Mouse (Mus musculus): ENCODE measurements around the gene Commd7. TPM values are rescaled to one million over a fixed set of nuclear protein-coding genes. Genes with fewer than 3 reads are reported as not detected.

Commd7 gene
- polyA plus RNA-seq, 1 experiment = 0.38 TPM

GRCm38 (mm10) chr2:153610426-153611240 is 21.9 kb downstream of the Commd7 start:
- H3K4me3 ChIP-seq (replicated peaks) = peak overlapping the region; percentile 9

GRCm38 (mm10) chr2:153609548-153609947 is 23.0 kb downstream of the Commd7 start:
- TF ChIP-seq GATA1 (IDR thresholded peaks at IDR 0.05; ENCODE audit: low read length) = no peak
- TF ChIP-seq TAL1 (IDR thresholded peaks at IDR 0.05; ENCODE audit: low read length) = no peak
- peaks cover 74% of the 10 kb centered on the region for H3K4me1 ChIP-seq (ENCODE audit: control insufficient read depth)
- H3K4me3 ChIP-seq (replicated peaks) = no peak overlapping the region

More at GRCm38 (mm10) chr2:153610426-153611240, 21.9 kb downstream of the Commd7 start:
- peaks cover 71% of the 10 kb centered on the region for H3K4me1 ChIP-seq (ENCODE audit: control insufficient read depth)
- H3K36me3 ChIP-seq (ENCODE audit: control insufficient read depth) = peaks cover 3% of the 10 kb centered on the region
- no peaks in the 10 kb centered on the region for H3K27me3 ChIP-seq (ENCODE audit: control insufficient read depth)
- TF ChIP-seq TAL1 (IDR thresholded peaks at IDR 0.05; ENCODE audit: low read length) (no peak), GATA1 (IDR thresholded peaks at IDR 0.05; ENCODE audit: low read length) (no peak)
- H3K9me3 ChIP-seq (ENCODE audit: control insufficient read depth, low read length) = no peaks in the 10 kb centered on the region

GRCm38 (mm10) chr2:153609058-153609457 is 23.5 kb downstream of the Commd7 start:
- H3K9me3 ChIP-seq (ENCODE audit: control insufficient read depth, low read length) = no peaks in the 10 kb centered on the region
- TF ChIP-seq GATA1 (IDR thresholded peaks at IDR 0.05; ENCODE audit: low read length) (no peak), TAL1 (IDR thresholded peaks at IDR 0.05; ENCODE audit: low read length) (no peak)
- peak overlapping the region; percentile 45 for H3K4me3 ChIP-seq (replicated peaks)
- H3K36me3 ChIP-seq (ENCODE audit: control insufficient read depth) = peaks cover 2% of the 10 kb centered on the region; the same call in 1 of the 2 replicates
- no peaks in the 10 kb centered on the region for H3K27me3 ChIP-seq (ENCODE audit: control insufficient read depth)
- peaks cover 76% of the 10 kb centered on the region for H3K4me1 ChIP-seq (ENCODE audit: control insufficient read depth)

More at GRCm38 (mm10) chr2:153609548-153609947, 23.0 kb downstream of the Commd7 start:
- Histone ChIP-seq H3K36me3 (ENCODE audit: control insufficient read depth) (peaks cover 2% of the 10 kb centered on the region; the same call in 1 of the 2 replicates), H3K9me3 (ENCODE audit: control insufficient read depth, low read length) (no peaks in the 10 kb centered on the region), H3K27me3 (ENCODE audit: control insufficient read depth) (no peaks in the 10 kb centered on the region)

GRCm38 (mm10) chr2:153607870-153608515 is 24.6 kb downstream of the Commd7 start:
- TF ChIP-seq TAL1 (IDR thresholded peaks at IDR 0.05; ENCODE audit: low read length) = 0 out of 3 replicates have a peak, but pooled peaks have one; percentile 11
- TF ChIP-seq GATA1 (IDR thresholded peaks at IDR 0.05; ENCODE audit: low read length) = no peak
- no peaks in the 10 kb centered on the region for H3K9me3 ChIP-seq (ENCODE audit: control insufficient read depth, low read length)
- H3K36me3 ChIP-seq (ENCODE audit: control insufficient read depth) = peaks cover 2% of the 10 kb centered on the region; the same call in 1 of the 2 replicates
- peaks cover 80% of the 10 kb centered on the region for H3K4me1 ChIP-seq (ENCODE audit: control insufficient read depth)
- H3K27me3 ChIP-seq (ENCODE audit: control insufficient read depth) = no peaks in the 10 kb centered on the region
- H3K4me3 ChIP-seq (replicated peaks) = peak overlapping the region; percentile 45

- TF ChIP-seq GATA1 (IDR thresholded peaks at IDR 0.05; ENCODE audit: low read length) (no peak), TAL1 (IDR thresholded peaks at IDR 0.05; ENCODE audit: low read length) (no peak)
- Histone ChIP-seq H3K4me3 (replicated peaks) (no peak overlapping the region), H3K4me1 (ENCODE audit: control insufficient read depth) (peaks cover 69% of the 10 kb centered on the region), H3K36me3 (ENCODE audit: control insufficient read depth) (peaks cover 2% of the 10 kb centered on the region; the same call in 1 of the 2 replicates), H3K9me3 (ENCODE audit: control insufficient read depth, low read length) (no peaks in the 10 kb centered on the region), H3K27me3 (ENCODE audit: control insufficient read depth) (no peaks in the 10 kb centered on the region)
Observed at GRCm38 (mm10) chr2:153606421-153606820, 26.2 kb downstream of the Commd7 start.

- Histone ChIP-seq H3K9me3 (ENCODE audit: control insufficient read depth, low read length) (no peaks in the 10 kb centered on the region), H3K27me3 (ENCODE audit: control insufficient read depth) (no peaks in the 10 kb centered on the region), H3K36me3 (ENCODE audit: control insufficient read depth) (no peaks in the 10 kb centered on the region), H3K4me3 (replicated peaks) (no peak overlapping the region), H3K4me1 (ENCODE audit: control insufficient read depth) (peaks cover 57% of the 10 kb centered on the region)
- TF ChIP-seq TAL1 (IDR thresholded peaks at IDR 0.05; ENCODE audit: low read length) (no peak), GATA1 (IDR thresholded peaks at IDR 0.05; ENCODE audit: low read length) (no peak)
Observed at GRCm38 (mm10) chr2:153603724-153604123, 28.9 kb downstream of the Commd7 start.

GRCm38 (mm10) chr2:153600667-153601648 is 31.6 kb downstream of the Commd7 start:
- no peak overlapping the region for H3K4me3 ChIP-seq (replicated peaks)
- H3K27me3 ChIP-seq (ENCODE audit: control insufficient read depth) = no peaks in the 10 kb centered on the region
- H3K4me1 ChIP-seq (ENCODE audit: control insufficient read depth) = peaks cover 32% of the 10 kb centered on the region
- H3K36me3 ChIP-seq (ENCODE audit: control insufficient read depth) = no peaks in the 10 kb centered on the region
- no peaks in the 10 kb centered on the region for H3K9me3 ChIP-seq (ENCODE audit: control insufficient read depth, low read length)
- TF ChIP-seq TAL1 (IDR thresholded peaks at IDR 0.05; ENCODE audit: low read length) (no peak), GATA1 (IDR thresholded peaks at IDR 0.05; ENCODE audit: low read length) (no peak)

GRCm38 (mm10) chr2:153600021-153600666 is 32.4 kb downstream of the Commd7 start:
- no peak overlapping the region for H3K4me3 ChIP-seq (replicated peaks)
- TF ChIP-seq TAL1 (IDR thresholded peaks at IDR 0.05; ENCODE audit: low read length) (no peak), GATA1 (IDR thresholded peaks at IDR 0.05; ENCODE audit: low read length) (no peak)
- no peaks in the 10 kb centered on the region for H3K9me3 ChIP-seq (ENCODE audit: control insufficient read depth, low read length)
- peaks cover 29% of the 10 kb centered on the region for H3K4me1 ChIP-seq (ENCODE audit: control insufficient read depth)
- no peaks in the 10 kb centered on the region for H3K27me3 ChIP-seq (ENCODE audit: control insufficient read depth)
- H3K36me3 ChIP-seq (ENCODE audit: control insufficient read depth) = no peaks in the 10 kb centered on the region
